Mouse (Mus musculus) gastrocnemius, adult 2 months (tissue): ENCODE data around the gene Hist1h1d. TPM values are rescaled to one million over a fixed set of nuclear protein-coding genes. Genes with fewer than 3 reads are reported as not detected.

Experiments used
- DNase-seq: peaks from one replicate; pipeline ENCODE4 v3.0.0; 2022
- H3K27ac ChIP-seq: fragments of 200-600 bp; 2 replicates; pipeline ENCODE4 v1.8.1; 2022; ENCODE audit warnings: mild to moderate bottlenecking
- H3K4me3 ChIP-seq: fragments of 200-600 bp; 2 replicates; pipeline ENCODE4 v1.8.1; 2022; ENCODE audit warnings: mild to moderate bottlenecking, moderate library complexity
- CTCF ChIP-seq: fragments of 200-600 bp; IDR thresholded peaks from 2 replicates; pipeline ENCODE4 v1.8.1; 2022; ENCODE audit warnings: antibody characterized with exemption, mild to moderate bottlenecking, moderate library complexity
- intact Hi-C: fragments of 180-260 bp; cut with DNase I; formaldehyde crosslinking; loops from one replicate; pipeline ENCODE4 v1.15.1; 2025
- microRNA-seq: library from miRNA; unstranded; fragments of <30 nt; microRNA quantifications from one replicate; pipeline ENCODE4 v1.2.0, GENCODE M21; 2021
- total RNA-seq, 2 experiments: library from RNA; stranded (reverse); gene quantifications; 2 replicates each; pipeline ENCODE4 v1.2.3; 2021

The Hist1h1d gene
- total RNA-seq, 2 experiments from 2014 or later = 0.56 to 0.81 TPM

DNA sequence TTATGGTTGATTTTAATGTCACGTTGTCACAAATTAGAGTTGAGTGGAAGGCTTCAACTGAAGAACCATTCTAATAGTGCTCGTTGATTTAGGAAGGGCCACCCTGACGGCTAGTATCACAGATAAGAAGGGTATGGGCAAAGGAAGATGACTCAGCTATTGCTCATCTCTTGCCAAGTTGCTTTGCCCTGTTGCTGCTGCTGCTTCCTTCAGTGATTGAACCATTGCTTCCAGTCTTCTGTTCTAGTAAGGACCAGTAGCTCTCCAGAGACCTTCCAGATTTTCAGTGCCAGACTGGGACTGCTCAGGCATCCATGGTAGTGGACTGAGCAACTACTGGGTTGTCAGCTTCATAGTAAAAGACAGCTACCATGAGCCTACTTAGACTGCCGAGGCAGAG is 56.1 kb downstream of the Hist1h1d start:
- no peak overlapping the region for H3K4me3 ChIP-seq
- intact Hi-C loops = no loop called here
- no peak for DNase-seq
- no peak for TF ChIP-seq CTCF
- H3K27ac ChIP-seq = no peak overlapping the region

DNA sequence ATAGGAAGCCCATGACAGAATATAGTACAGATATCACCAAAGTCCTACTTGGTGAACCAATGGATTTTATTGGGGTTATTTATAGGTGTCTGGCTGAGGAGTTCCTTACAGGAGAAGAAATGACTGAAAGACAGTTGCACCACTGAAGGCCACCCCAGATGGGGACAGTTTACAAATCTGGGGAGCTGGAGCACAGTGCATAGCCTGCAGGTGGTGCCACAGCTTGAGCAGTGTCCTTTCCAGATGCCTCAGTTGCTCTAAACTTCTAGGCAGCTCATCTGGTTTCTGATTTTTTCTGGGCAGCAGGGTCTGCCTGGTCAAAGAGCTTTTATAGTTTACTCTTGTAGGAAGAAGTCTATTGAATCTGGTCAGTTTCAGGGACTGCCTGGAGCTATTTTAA is 56.8 kb downstream of the Hist1h1d start:
- TF ChIP-seq CTCF = no peak
- intact Hi-C loops = no loop called here
- no peak overlapping the region for H3K4me3 ChIP-seq
- no peak overlapping the region for H3K27ac ChIP-seq
- no peak for DNase-seq

Small RNA genes within 50 kb of the gene (microRNA-seq; reads per million reads assigned to microRNA genes)
- not detected for gene Gm44297
- not detected for gene Gm44359
- gene Gm44394 = not detected
- gene n-TStga1 = not detected

Other genes with a start within 250 kb of the Hist1h1d start
- 10 to 100 TPM in 1 of 2 experiments, 1 to 10 TPM in 1; 8.9 to 12.7 TPM for gene Zfp322a, start 184.1 kb upstream of the Hist1h1d start, total RNA-seq
- gene Abt1, start 129.4 kb upstream of the Hist1h1d start, total RNA-seq = 1 to 10 TPM; 3.6 to 3.9 TPM
- not detected for gene Btn1a1, start 87.4 kb upstream of the Hist1h1d start, total RNA-seq
- gene Btn2a2, start 64.4 kb upstream of the Hist1h1d start, total RNA-seq = not detected
- gene Hist1h4h, start 22.2 kb upstream of the Hist1h1d start, total RNA-seq = 100 to 1,000 TPM; 131 to 139 TPM
- 1 to 10 TPM in 1 of 2 experiments, not detected in 1; 2.0 TPM for gene Hist1h2af, start 19.4 kb upstream of the Hist1h1d start, total RNA-seq
- not detected for gene Hist1h3g, start 17.8 kb upstream of the Hist1h1d start, total RNA-seq
- gene Hist1h2bh, start 9.9 kb upstream of the Hist1h1d start, total RNA-seq = 1 to 10 TPM in 1 of 2 experiments, under 1 TPM in 1; 0.94 to 1.0 TPM
- 1 to 10 TPM; 2.9 to 4.0 TPM for gene Hist1h3f, start 9.2 kb upstream of the Hist1h1d start, total RNA-seq
- gene Hist1h4f, start 1.6 kb upstream of the Hist1h1d start, total RNA-seq = 1 to 10 TPM; 7.8 to 8.7 TPM
- 10 to 100 TPM in 1 of 2 experiments, 1 to 10 TPM in 1; 8.3 to 12.9 TPM for gene Hist1h3e, start 9.1 kb downstream of the Hist1h1d start, total RNA-seq
- gene Hist1h2ae, start 18.0 kb downstream of the Hist1h1d start, total RNA-seq = under 1 TPM in 1 of 2 experiments, not detected in 1; 0.45 TPM
- 1 to 10 TPM; 2.9 to 7.6 TPM for gene Hist1h2bg, start 18.1 kb downstream of the Hist1h1d start, total RNA-seq
- 1 to 10 TPM; 3.6 to 3.8 TPM for gene Hist1h2bf, start 20.9 kb downstream of the Hist1h1d start, total RNA-seq
- 1 to 10 TPM; 1.0 to 1.3 TPM for gene Hist1h2ad, start 21.1 kb downstream of the Hist1h1d start, total RNA-seq
- 1 to 10 TPM; 2.0 to 3.0 TPM for gene Hist1h3d, start 22.5 kb downstream of the Hist1h1d start, total RNA-seq
- gene Hist1h4d, start 28.3 kb downstream of the Hist1h1d start, total RNA-seq = 10 to 100 TPM; 31.0 to 36.0 TPM
- gene Hist1h2be, start 67.9 kb downstream of the Hist1h1d start, total RNA-seq = 10 to 100 TPM; 10.8 to 17.5 TPM
- 10 to 100 TPM; 29.1 to 34.0 TPM for gene Hist1h1e, start 69.3 kb downstream of the Hist1h1d start, total RNA-seq
- under 1 TPM; 0.84 to 0.92 TPM for gene Hist1h2ac, start 130.7 kb downstream of the Hist1h1d start, total RNA-seq
- 10 to 100 TPM; 59.1 to 76.4 TPM for gene Hist1h2bc, start 130.9 kb downstream of the Hist1h1d start, total RNA-seq
- gene Hist1h1t, start 142.6 kb downstream of the Hist1h1d start, total RNA-seq = not detected
- gene Hist1h4c, start 145.2 kb downstream of the Hist1h1d start, total RNA-seq = 10 to 100 TPM; 49.8 to 61.2 TPM
- gene Hfe, start 157.6 kb downstream of the Hist1h1d start, total RNA-seq = 10 to 100 TPM; 16.0 to 18.7 TPM
- 100 to 1,000 TPM; 135 to 164 TPM for gene Hist1h1c, start 185.5 kb downstream of the Hist1h1d start, total RNA-seq
- not detected for gene Hist1h3c, start 192.3 kb downstream of the Hist1h1d start, total RNA-seq
- gene Hist1h2bb, start 193.5 kb downstream of the Hist1h1d start, total RNA-seq = 1 to 10 TPM; 1.1 to 2.3 TPM
- 1 to 10 TPM in 1 of 2 experiments, not detected in 1; 1.9 TPM for gene Hist1h2ab, start 197.9 kb downstream of the Hist1h1d start, total RNA-seq
- 1 to 10 TPM; 1.6 to 1.8 TPM for gene Hist1h3b, start 199.0 kb downstream of the Hist1h1d start, total RNA-seq
- 1 to 10 TPM; 2.1 to 3.7 TPM for gene Hist1h4b, start 203.8 kb downstream of the Hist1h1d start, total RNA-seq
- gene Hist1h4a, start 208.0 kb downstream of the Hist1h1d start, total RNA-seq = 1 to 10 TPM in 1 of 2 experiments, under 1 TPM in 1; 0.61 to 1.4 TPM
- 1 to 10 TPM; 2.9 to 4.2 TPM for gene Hist1h3a, start 209.1 kb downstream of the Hist1h1d start, total RNA-seq
- 1 to 10 TPM; 1.2 to 1.5 TPM for gene Hist1h1a, start 210.4 kb downstream of the Hist1h1d start, total RNA-seq
- not detected for gene Trim38, start 216.7 kb downstream of the Hist1h1d start, total RNA-seq